Mouse (Mus musculus) megakaryocyte, adult 5-6 weeks (primary cell): ENCODE results near the gene Cyp1a1. TPM values are rescaled to one million over a fixed set of nuclear protein-coding genes. Genes with fewer than 3 reads are reported as not detected.

Experiments used
- ATAC-seq: 2 replicates; pipeline ENCODE4 v1.8.0; 2016; ENCODE audit warnings: mild to moderate bottlenecking, inconsistent platforms; ENCODE audit not compliant: poor library complexity, severe bottlenecking
- total RNA-seq, 2 experiments: library from RNA; stranded (forward) in 1 of 2; stranded (reverse) in 1 of 2; fragments of 153-499, 151-499 nt in 1 of 2; fragments of 221-1000, 200-1000 nt in 1 of 2; gene quantifications; 2 replicates each; pipeline versions ENCODE4 v1.2.3 to v1.2.4; 2015 to 2017

Cyp1a1 gene
- total RNA-seq (2015): not detected in 2 replicates
- not detected in 2 replicates for total RNA-seq (2017)

DNA sequence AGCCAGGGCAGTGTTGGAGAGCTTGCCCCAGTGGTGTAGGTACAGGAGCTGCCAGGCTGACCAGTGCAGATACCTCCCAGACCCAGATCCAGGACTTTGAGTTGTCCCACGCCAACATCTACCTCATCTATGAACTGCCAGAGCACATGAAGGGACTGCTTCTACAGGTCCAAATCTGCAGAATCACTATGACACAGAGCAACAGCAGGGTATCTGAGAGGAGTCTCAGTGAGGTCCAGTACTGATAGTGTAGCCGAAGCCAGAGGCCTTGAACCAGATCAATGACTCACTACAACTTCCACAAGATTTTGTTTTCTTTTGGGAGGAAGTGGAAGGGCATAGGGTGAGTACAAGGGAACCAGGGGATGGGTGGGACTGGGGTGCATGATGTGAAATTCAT, at the start of gene Cyp1a1:
Gene Cyp1a1, plus strand, starts transcription at position 178 of the 400 bp plus-strand sequence.
- ATAC-seq: no peak

DNA sequence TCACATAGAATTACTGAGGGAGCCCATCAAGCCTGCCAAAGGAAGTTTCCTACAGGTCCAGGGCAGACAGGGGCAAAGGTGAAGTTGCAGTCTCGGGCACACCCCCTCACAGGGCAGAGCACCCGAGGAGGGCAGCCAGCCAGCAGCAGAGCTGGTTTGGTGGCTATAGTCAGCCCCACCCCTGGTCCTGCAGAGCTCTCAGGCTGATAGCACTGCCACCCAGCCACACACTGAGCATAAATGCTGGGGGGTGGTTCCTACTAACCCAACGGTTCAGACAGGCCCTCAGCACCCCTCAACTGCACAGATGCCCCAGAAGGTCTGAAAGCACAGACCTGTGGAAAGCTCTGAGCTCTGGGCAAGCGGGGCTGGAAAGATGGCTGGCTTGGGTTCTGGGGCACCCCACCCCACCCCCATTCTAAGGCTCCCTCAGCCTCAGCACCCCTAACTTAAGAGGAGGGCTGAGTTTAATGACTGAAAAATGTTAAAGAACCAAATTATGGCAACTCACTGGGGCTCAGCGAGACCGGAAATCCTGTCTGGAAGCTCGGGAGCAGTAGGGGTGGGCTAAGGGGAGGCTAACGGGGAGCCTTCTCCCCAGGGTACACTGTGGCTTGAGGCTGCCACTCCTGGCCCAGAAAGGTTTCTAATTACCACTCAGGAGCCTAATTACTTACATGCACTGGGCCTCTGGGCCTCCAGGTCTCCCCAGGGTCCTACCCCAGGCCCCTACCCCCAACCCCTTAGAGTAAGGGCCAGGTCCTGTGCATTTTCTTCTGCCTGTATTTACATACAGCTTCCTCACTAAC, 48.9 kb upstream of the Cyp1a1 start:
- peak; percentile 26 for ATAC-seq

DNA sequence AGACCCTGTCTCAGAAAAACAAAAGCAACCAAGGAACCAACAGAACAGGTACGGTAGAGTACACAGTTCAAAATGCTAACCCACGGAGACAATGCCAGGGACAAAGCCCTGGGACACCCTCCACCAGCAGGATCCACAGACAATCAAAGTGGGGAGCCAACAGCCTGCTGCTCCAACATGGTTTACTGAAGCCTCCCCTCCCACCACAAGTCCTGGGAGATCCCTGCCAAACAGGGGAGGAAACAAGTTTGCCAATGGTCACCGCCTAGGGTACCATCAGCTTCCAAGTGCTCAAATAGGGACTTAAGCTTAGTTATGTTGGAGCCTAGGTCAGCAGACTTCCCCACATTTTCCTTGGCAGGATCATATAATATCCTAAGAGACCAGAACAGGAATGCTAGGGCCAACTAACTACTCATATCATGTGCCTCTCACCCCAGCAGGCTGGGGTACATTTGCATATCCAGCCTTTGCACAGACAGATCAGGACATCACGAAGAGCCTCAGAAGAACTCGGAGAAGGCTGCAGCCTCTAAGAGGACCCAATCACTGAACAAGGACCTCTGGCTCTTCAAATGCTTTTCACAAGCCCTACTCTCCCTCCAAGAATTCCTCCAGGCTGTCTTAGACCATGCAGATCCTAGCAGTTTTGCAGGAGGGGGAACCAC, 47.9 kb upstream of the Cyp1a1 start:
- no peak for ATAC-seq

DNA sequence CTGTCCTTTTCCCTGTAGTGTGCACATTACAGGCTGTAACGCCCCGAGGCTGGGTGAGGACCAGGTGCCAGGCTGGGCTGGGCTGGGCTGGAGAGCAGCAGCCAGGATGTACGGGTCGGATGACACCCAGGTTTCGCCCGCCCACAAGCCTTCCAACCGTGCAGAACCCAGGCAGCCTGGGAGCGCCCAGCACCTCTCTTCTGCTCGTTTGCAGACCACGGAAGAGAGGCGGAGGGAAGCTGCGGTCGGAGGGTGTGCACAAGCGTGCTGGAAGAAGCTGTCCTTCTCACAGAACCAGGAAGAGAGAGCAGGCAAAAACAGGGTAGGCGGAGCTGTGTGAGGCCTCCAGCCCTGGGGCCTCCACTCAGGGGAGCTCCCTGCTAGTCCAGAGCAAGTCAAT, 47.3 kb upstream of the Cyp1a1 start:
- ATAC-seq: peak; percentile 68

DNA sequence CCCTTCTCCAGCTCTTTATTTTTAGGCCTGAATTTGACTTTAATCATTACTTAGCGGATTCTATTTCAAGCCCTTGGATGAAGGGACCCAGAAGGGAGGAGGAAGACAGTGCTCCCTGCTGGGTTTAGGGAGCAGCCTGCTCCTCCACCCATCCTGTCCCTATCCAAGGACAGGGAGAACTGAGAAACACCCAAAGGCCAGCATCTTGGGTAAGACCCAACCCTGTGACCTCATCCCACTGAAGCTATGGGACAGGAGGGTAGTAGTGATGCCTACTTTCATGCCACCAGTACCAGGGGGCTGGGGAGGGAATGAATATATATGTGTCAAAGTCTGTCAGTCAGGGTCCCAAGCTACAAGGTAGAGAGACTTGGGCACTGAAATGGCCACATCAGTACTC, 46.7 kb upstream of the Cyp1a1 start:
- ATAC-seq: no peak

DNA sequence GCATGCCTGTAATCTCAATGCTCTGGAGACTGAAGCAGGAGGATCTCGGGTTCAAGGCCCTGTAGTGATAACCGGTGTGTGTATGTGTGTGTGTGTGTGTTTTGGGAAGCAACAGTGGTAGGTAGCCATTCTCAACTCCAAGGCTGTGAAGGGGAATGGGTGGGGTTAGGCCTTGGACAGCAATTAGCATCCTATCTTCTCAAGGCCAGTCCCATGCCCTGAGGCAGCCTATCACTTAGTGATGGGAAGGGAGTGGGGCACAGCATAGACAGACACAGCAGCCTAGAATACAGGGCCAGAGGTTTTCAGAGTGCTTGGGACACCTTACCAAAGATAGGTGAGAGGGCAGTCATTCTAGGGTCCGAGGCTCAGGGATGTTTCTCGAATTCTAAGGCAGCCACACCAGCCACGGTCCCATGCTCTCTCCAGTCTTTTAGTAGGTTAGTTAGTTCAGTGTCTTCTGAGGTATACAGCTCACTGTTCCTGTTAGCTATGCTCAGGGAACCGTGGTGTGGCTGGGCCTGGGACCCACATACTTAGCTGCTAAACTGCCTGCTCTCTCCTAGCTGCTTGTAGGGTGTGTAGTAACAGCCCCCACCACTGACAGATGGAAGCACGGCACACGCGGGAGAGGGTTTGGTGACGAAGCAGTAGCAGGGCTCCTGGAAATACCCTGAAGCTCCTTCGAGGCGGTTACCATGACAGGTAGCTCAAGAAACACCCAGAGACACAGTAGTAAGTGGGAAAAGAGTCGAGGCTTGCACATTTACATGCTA, 45.8 kb upstream of the Cyp1a1 start:
- no peak for ATAC-seq

DNA sequence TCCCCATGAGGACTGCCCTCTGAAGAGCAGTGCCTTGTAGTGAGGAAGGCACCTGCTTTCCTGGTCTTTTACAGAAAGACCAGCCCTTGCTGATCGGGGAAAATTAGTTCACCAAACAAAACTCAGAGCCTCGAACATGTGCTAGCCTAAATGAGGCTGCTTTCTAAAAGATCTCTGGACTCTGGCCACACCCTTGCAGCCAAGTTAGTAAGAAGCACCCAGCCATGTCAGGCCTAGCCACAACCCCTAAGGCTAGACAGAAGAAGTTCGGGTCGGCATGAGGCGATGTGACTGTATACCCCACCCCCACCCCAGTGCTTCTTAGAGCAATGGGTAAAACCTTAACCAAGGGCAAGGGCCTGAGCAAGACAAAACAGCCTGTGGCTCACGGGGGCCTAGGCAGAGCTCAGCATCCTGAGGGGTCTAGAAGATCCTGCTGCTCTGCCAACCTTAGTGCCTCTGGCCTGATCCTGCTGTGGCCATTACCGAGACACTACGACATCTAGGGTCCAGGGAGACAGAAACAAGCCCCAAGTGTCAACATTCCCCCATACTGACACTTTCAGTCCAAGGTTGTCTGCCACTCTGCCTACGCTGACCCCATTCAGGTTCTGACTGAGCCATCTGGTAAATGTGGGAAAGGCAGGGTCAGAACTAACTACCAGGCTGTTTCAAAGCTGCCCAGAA, 44.4 kb upstream of the Cyp1a1 start:
- no peak for ATAC-seq

DNA sequence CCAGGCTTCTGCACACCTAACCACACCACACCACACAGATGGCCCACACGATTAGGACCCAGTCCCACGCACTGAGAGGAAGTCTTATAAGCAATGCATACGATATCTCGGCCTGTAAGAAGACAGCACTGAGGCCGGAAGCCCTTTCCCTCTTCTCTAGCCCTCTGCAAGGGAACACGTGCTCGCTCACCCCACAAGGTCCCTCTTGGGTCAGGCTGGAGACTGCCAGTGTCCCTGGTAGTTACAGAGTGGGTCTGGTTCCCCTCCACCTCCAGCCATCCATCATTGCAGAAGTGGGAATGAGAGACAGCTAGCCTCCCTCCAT, 43.9 kb upstream of the Cyp1a1 start:
- ATAC-seq: 0 out of 2 replicates have a peak, but pooled peaks have one; percentile 9

DNA sequence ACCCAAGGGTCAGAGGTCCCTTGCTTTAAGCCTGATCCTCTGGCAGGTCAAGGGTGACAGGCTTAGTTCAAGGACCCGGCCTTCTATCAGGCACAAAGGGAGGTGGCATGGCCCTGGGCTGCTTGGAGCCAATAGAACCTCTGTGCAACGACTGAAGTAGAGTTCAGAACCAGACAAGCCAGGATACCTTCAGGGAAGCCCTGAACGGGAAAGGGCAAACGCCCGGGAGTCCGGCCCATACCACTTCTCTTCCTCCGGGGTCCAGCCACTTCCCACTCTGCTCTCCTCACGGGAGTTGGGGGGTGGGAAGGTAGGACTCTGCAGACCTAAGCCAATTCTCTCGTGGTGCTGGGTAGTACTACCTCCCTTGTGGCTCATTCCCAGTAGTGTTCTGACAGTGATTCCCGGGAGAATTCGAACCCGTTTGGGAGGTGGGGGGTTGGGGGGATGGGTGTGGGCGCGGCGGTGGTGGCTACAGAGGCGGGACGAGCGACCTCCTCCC, 43.2 kb upstream of the Cyp1a1 start:
- ATAC-seq: no peak

DNA sequence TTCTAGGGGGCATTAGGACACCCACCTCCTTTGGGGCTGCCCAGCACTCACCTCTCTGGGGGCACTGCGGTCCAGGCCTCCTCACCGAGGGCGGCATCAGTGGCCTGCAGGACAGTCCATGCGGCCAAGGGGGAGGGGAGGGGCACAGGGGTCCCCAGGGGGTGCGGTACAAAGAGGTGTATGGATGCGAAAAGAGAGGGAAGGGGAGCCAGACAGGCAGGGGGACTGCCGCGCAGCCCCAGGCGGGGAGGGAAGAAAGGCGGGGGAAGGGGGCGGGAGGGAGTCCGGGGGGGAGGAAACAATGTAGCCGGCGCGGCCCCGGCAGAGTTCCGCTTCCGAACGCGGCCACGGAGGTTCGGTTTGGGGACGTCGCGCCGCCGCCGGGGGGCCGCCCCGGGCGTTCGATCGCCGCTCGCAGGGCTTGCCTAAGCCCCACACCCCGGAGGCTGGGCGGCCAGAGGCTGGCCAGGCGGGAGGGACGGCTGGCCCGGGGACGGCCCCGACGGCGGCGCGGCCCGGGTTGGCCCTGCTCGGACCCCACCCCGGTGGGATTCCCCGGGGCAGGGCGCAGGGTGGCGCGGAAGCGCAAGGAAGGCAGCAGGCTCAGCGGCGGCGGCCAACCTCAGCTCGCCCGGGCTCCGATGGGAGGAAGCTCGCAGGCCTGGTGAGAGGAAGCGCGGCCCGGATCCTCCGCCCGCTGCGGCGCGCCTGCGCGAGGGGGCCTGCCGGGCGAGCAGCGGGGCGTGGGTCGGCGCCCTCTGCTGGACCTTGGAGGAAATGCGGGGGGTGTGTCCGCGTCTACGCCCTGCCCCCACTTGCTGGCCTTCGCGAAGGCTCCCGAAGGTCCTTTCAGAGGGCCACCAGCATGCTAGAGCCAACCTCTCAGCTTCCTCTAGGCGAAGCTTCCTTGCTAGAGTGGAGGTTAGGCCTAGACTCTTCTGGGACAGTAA, 42.5 kb upstream of the Cyp1a1 start:
- peak; percentile 62 for ATAC-seq

DNA sequence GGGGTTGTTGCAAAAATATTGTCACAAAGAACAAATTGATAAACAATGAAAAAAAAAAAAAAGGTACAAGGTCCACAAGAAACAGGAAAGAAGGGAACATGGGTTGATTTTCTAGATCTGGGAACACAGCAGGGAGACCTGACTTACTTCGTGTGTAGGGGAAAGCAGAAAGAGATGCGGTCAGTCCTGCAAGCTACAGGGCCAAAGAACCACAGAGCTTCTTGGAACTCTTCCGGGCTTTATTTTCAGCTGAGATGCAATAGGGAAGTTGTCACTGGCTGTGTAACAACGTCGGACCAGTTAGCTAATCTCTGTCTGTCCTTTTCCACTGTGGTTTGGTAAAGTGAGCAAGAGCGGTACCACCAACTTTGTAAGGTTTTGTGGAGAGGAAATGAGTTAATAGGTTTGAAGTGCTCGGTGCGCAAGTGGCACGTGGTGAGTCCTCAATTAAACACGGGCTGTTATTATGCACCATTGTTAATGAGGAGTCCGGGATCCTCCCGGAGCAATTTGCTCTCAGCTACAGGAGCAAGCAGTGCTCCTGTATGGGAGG, 41.1 kb upstream of the Cyp1a1 start:
- peak; percentile 68 for ATAC-seq

DNA sequence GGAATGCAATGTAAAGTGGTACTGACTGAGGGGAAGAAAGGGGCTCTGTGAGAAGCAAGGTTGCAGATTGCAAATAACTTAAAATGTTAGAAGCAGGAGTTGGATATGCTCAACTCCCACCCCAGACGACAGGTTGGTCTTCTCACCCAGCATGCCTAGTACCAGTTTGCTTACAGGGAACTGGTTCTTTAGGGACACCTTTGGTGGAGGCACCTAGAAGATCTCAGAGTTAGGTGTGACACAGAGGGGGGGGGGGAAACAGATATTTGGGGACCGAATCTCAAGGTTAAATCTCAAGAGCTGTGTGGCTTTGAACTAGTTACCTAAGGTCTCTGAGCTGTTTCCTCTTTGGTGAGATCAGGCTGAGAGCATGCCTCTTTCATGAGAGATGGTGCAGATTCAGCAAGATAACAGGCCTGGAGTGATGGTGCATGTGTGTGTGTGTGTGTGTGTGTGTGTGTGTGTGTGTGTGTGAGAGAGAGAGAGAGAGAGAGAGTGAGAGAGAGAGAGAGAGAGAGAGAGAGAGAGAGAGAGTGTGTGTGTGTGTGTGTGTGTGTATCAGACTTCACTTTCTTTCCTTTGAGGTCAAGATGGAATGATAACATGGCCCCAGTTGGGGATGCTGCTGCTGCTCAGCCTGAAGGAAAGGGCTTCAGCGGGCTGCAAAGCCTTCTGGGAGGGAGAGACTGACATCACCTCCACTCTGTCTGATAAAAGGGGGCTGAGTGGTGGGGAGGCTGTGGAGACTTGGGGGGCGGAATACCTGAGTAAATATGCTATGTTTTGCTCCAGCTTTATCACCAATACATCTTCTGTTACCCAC, 40.2 kb upstream of the Cyp1a1 start:
- no peak for ATAC-seq

DNA sequence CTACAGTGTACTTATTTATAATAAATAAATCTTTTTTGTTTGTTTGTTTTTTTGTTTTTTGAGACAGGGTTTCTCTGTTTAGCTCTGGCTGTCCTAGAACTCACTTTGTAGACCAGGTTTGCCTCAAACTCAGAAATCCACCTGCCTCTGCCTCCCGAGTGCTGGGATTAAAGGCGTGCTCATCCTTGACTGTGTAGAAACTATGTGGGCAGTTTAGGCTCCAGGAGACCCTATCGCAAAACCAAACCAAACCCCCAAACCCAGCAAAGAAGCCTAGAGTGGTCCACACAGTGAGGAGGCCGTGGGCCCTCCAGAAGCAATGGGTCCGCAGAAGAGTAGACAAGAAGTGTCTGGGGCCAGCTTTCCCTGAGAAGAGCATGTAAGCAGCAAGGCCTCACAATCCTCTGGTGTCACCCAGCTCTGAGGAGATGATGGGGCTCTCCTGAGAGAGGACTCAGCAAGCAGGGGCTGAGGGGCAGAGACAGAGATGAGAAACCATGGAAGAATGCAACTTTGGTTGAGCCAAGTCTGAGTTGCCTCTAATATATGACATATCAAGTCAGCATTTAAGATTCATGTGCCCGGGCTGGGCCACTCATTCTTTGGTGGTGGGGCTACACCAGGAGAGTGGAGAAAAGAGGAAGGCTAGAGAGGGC, 37.5 kb upstream of the Cyp1a1 start:
- no peak; the same call in 1 of the 2 replicates for ATAC-seq

DNA sequence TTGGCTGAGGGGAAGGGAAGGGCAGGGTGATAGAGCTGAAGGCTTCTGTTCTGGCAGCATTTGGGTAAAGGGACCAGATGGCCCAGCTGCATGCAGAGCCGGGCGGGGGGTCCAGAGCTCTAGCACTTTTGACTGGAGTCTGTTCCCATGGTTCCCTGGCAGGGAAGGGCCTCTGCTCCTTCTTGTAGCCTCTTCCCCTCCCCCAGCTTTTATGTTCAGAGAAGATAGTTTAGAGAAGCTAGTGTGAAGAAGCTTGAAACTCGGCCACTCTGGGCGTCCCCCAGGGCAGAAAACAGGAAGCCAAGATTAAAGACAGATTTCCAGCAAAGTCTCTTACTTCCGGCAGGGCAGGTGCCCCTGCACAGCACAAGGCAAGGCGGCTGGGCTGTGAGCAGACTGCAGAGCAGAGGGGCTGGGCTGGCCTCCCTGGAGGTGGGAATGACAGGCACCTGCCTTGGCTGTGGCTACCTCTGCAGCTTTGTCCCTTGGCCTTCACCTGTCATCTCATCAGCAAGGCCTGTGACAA, 36.9 kb upstream of the Cyp1a1 start:
- peak; percentile 54 for ATAC-seq

DNA sequence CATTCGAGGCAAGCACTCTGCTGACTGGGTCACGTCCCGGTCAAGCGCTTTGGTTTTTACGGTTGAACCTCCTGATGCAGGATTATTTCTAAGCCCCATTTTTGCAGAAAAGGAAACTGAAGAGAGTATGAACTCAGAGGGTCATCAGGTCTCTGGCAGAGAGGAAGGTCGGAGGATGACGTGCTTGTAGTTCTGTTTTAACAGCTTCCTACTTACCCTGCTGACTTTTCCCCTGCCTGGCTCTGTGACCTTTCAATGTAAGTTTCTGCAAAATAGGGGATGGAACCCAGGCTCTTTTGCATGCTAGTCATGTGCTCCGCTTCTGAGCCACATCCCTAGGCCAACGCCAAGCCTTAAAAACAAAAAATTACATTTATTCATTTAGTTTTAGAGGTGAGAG, 35.4 kb upstream of the Cyp1a1 start:
- ATAC-seq: peak; percentile 17

DNA sequence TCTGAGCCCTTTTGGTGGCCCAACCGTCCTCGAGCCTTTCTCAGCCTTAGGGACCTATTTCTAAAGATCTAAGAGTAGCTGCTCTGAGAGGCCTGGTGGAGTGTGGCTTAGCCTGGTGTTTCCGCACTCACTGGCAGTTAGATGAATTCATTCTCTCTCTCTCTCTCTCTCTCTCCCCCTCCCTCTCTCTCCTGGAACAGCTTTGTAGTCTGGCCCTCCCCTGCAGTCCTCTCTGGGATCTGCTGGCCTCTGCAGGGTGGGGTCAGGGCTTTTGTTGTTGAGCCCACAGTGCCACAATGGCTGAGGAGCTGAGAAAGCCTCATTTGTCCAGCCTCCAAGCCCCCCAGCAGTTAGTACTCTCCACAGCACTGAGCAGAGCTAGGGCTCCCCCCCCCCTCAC, 34.9 kb upstream of the Cyp1a1 start:
- no peak for ATAC-seq

DNA sequence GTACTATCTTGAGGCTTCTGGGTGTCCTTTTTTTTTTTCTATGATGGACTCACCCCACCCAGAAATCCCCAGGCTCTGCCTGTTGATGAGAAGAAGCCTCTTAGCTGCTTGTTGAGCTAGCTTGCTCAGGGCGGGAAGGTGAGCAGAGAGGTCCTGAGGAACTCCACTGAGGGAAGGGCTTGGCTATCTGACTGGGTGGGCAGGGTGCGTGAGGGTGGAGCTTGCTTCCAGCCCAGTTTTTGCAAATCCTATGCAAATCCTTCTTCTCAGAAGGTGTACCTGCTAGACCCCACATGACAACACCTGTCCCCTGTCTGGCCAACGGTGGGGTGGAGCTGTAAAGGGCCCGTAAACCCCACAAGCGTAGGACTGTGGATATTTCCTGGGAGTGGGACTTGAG, 34.4 kb upstream of the Cyp1a1 start, which contains the start of gene Csk:
Gene Csk, minus strand, starts transcription at position 349 of the 400 bp plus-strand sequence.
- no peak for ATAC-seq

DNA sequence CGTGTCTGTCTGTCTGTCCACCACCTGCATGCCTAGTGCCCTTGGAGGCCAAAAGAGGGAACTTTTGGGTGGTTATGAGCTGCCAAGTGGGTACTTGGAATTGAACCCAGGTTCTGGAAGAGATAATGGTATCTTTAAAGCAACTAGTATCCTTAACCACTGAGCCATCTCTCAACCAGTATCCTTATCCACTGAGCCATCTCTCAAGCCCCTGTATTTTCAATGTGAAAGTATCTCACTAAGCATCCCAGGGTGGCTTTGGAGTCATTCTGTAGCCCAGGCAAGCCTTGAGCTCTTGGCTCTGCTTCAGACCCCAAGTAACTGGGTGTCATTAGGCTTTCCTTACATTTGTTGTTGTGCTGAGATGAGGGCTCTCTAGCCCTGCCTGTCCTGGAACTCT, 32.8 kb upstream of the Cyp1a1 start:
- no peak for ATAC-seq
